Mouse (Mus musculus) Patski (cell line): ENCODE measurements at regions not wholly inside any gene's neighbourhood (a gene's known extent, or its start where the extent isn't known, plus 50 kb on each side); places are given as distances from the start of the nearest gene placed in this dataset.

Experiments used
- ATAC-seq: fragments of 100-300 bp; one replicate; pipeline ENCODE4 v1.8.0; 2021
- CTCF ChIA-PET: fragments of 350-600 bp; sonication (Branson Sonifier 250); formaldehyde crosslinking; loops from one replicate; lab custom pipeline; 2022; ENCODE audit warnings: inconsistent platforms; lab: Charles Lee
- POLR2A ChIA-PET: fragments of 350-600 bp; sonication (Branson Sonifier 250); formaldehyde crosslinking; loops from one replicate; lab custom pipeline; 2022; ENCODE audit warnings: antibody characterized with exemption, inconsistent platforms; lab: Charles Lee
- DNase-seq: peaks from one replicate; pipeline ENCODE4 v3.0.0-alpha.2; 2011; ENCODE audit warnings: low read depth, low spot score
- H3K27me3 ChIP-seq: fragments of 371-371 bp; one replicate; pipeline ENCODE4 v1.5.1; 2021
- CTCF ChIP-seq: fragments of 100-300 bp; IDR thresholded peaks from one replicate; pipeline ENCODE4 v1.5.1; 2021
- in situ Hi-C: fragments of 300-500 bp; cut with MboI; formaldehyde crosslinking; loops from 3 replicates; pipeline ENCODE4 v1.11.1; 2018; ENCODE audit warnings: low pct_unique_long_range_greater_than_20kb, mixed read lengths

- ChIA-PET CTCF (no interaction called here), POLR2A (no interaction called here)
- DNase-seq = no peak
- no peaks in the 10 kb centered on the region for H3K27me3 ChIP-seq
- no peak for TF ChIP-seq CTCF
- in situ Hi-C loops = no loop called here
- no peak for ATAC-seq
Measured at GRCm38 (mm10) chr13:37482038-37482437, 137.0 kb downstream of the Ly86 start.

GRCm38 (mm10) chr13:37482589-37482988 lies 137.6 kb downstream of the Ly86 start:
- in situ Hi-C loops = no loop called here
- no peak for TF ChIP-seq CTCF
- no peaks in the 10 kb centered on the region for H3K27me3 ChIP-seq
- POLR2A ChIA-PET = no interaction called here
- DNase-seq = no peak
- ATAC-seq = no peak
- CTCF ChIA-PET = no interaction called here

GRCm38 (mm10) chr13:37483010-37483855 lies 138.2 kb downstream of the Ly86 start:
- CTCF ChIA-PET = no interaction called here
- ATAC-seq (no peak), DNase-seq (no peak)
- POLR2A ChIA-PET = interaction anchor here (0.7 kb wide), 1 partner anchor 10 kb away, joined by 7 read pairs; no protein-coding TSS in a partner anchor
- no peak for TF ChIP-seq CTCF
- in situ Hi-C loops = no loop called here
- no peaks in the 10 kb centered on the region for H3K27me3 ChIP-seq

- DNase-seq (no peak), ATAC-seq (no peak)
- ChIA-PET POLR2A (no interaction called here), CTCF (interaction anchor here (0.6 to 1.3 kb wide), 3 partner anchors 14 to 23 kb away, joined by 3 to 4 read pairs (median 3); no protein-coding TSS in a partner anchor)
- in situ Hi-C loops = no loop called here
- H3K27me3 ChIP-seq = no peaks in the 10 kb centered on the region
- no peak for TF ChIP-seq CTCF
Measured at GRCm38 (mm10) chr13:37484631-37485030, 139.6 kb downstream of the Ly86 start.

- in situ Hi-C loops = no loop called here
- H3K27me3 ChIP-seq = no peaks in the 10 kb centered on the region
- ChIA-PET POLR2A (interaction anchor here (0.6 kb wide), 1 partner anchor 605 kb away, joined by 7 read pairs; no protein-coding TSS in a partner anchor), CTCF (no interaction called here)
- ATAC-seq (no peak), DNase-seq (no peak)
- TF ChIP-seq CTCF = no peak
Measured at GRCm38 (mm10) chr13:37492115-37493001, 147.3 kb downstream of the Ly86 start.

- no peaks in the 10 kb centered on the region for H3K27me3 ChIP-seq
- in situ Hi-C loops = no loop called here
- POLR2A ChIA-PET = interaction anchor here (0.6 kb wide), 1 partner anchor 10 kb away, joined by 7 read pairs; no protein-coding TSS in a partner anchor
- TF ChIP-seq CTCF = no peak
- ATAC-seq (no peak), DNase-seq (no peak)
- CTCF ChIA-PET = no interaction called here
Measured at GRCm38 (mm10) chr13:37493331-37493730, 148.3 kb downstream of the Ly86 start.

GRCm38 (mm10) chr13:37495272-37495932 lies 150.4 kb downstream of the Ly86 start:
- TF ChIP-seq CTCF = no peak
- CTCF ChIA-PET = no interaction called here
- DNase-seq (no peak), ATAC-seq (no peak)
- in situ Hi-C loops = no loop called here
- POLR2A ChIA-PET = no interaction called here
- H3K27me3 ChIP-seq = no peaks in the 10 kb centered on the region

GRCm38 (mm10) chr13:37497986-37498385 lies 153.0 kb downstream of the Ly86 start:
- ATAC-seq (no peak), DNase-seq (no peak)
- TF ChIP-seq CTCF = no peak
- ChIA-PET CTCF (interaction anchor here (1.2 kb wide), 1 partner anchor 12 kb away, joined by 3 read pairs; no protein-coding TSS in a partner anchor), POLR2A (no interaction called here)
- in situ Hi-C loops = no loop called here
- H3K27me3 ChIP-seq = no peaks in the 10 kb centered on the region

GRCm38 (mm10) chr13:37500668-37501286 lies 155.8 kb downstream of the Ly86 start:
- TF ChIP-seq CTCF = no peak
- ChIA-PET CTCF (interaction anchor here (0.7 kb wide), 1 partner anchor 161 kb away, joined by 3 read pairs; no protein-coding TSS in a partner anchor), POLR2A (interaction anchor here (0.8 kb wide), 1 partner anchor 99 kb away, joined by 3 read pairs; no protein-coding TSS in a partner anchor)
- ATAC-seq = no peak
- no peak for DNase-seq
- in situ Hi-C loops = no loop called here
- H3K27me3 ChIP-seq = no peaks in the 10 kb centered on the region

GRCm38 (mm10) chr13:37503449-37503848 lies 158.4 kb downstream of the Ly86 start:
- ChIA-PET CTCF (no interaction called here), POLR2A (no interaction called here)
- no peak for TF ChIP-seq CTCF
- no peak for DNase-seq
- H3K27me3 ChIP-seq = no peaks in the 10 kb centered on the region
- in situ Hi-C loops = no loop called here
- ATAC-seq = no peak
